Mouse (Mus musculus) yolk sac, embryonic 10.5 days (tissue): Measurements from ENCODE around the gene Fat2.

Experiments
- DNase-seq: peaks from one replicate; pipeline ENCODE4 v3.0.0-alpha.2; 2017; ENCODE audit warnings: low spot score

Fat2 gene

GRCm38 (mm10) chr11:55336101-55336891 is at the start of gene Fat2:
Fat2 (minus strand) TSS chr11:55336564.
- DNase-seq = no peak

- no peak for DNase-seq
Measured at GRCm38 (mm10) chr11:55383463-55384045, 47.2 kb upstream of the Fat2 start.

- DNase-seq = no peak
Measured at GRCm38 (mm10) chr11:55380908-55381307, 44.5 kb upstream of the Fat2 start.

- DNase-seq = no peak
Measured at GRCm38 (mm10) chr11:55378371-55378770, 42.0 kb upstream of the Fat2 start.

- DNase-seq = no peak
Measured at GRCm38 (mm10) chr11:55373838-55374237, 37.5 kb upstream of the Fat2 start.

GRCm38 (mm10) chr11:55373373-55373772 is 37.0 kb upstream of the Fat2 start:
- no peak for DNase-seq

- DNase-seq = no peak
Measured at GRCm38 (mm10) chr11:55372001-55372400, 35.6 kb upstream of the Fat2 start.

GRCm38 (mm10) chr11:55369093-55369471 is 32.7 kb upstream of the Fat2 start:
- no peak for DNase-seq

GRCm38 (mm10) chr11:55368388-55369092 is 32.2 kb upstream of the Fat2 start:
- no peak for DNase-seq

- no peak for DNase-seq
Measured at GRCm38 (mm10) chr11:55367783-55368182, 31.4 kb upstream of the Fat2 start.

GRCm38 (mm10) chr11:55365840-55366239 is 29.5 kb upstream of the Fat2 start:
- DNase-seq = no peak

- DNase-seq = no peak
Measured at GRCm38 (mm10) chr11:55365242-55365641, 28.9 kb upstream of the Fat2 start.

GRCm38 (mm10) chr11:55364662-55365061 is 28.3 kb upstream of the Fat2 start:
- DNase-seq = no peak

GRCm38 (mm10) chr11:55358094-55358783 is 21.9 kb upstream of the Fat2 start:
- DNase-seq = no peak

GRCm38 (mm10) chr11:55356846-55357245 is 20.5 kb upstream of the Fat2 start:
- DNase-seq = no peak

GRCm38 (mm10) chr11:55341961-55342371 is 5.6 kb upstream of the Fat2 start:
- DNase-seq = no peak

- DNase-seq = no peak
Measured at GRCm38 (mm10) chr11:55340789-55341188, 4.4 kb upstream of the Fat2 start.

GRCm38 (mm10) chr11:55337032-55337769 is 837 bp upstream of the Fat2 start:
- no peak for DNase-seq

GRCm38 (mm10) chr11:55335314-55336076 is 869 bp downstream of the Fat2 start:
- no peak for DNase-seq

GRCm38 (mm10) chr11:55334545-55334944 is 1.8 kb downstream of the Fat2 start:
- DNase-seq = no peak

- no peak for DNase-seq
Measured at GRCm38 (mm10) chr11:55334063-55334462, 2.3 kb downstream of the Fat2 start.
